Mouse (Mus musculus) E14TG2a.4 (cell line): ENCODE data around the gene Togaram1.

Source experiments
- H3K27me3 ChIP-seq: 2 replicates; pipeline ENCODE4 v1.6.1; 2014; ENCODE audit warnings: low read length, control low read depth; ENCODE audit not compliant: insufficient read depth
- H3K36me3 ChIP-seq: 2 replicates; pipeline ENCODE4 v1.6.1; 2014; ENCODE audit warnings: low read length, control low read depth; ENCODE audit not compliant: insufficient read depth
- H3K4me1 ChIP-seq: replicated peaks from 2 replicates; pipeline ENCODE4 v1.6.1; 2014; ENCODE audit warnings: low read depth, low read length, control low read depth
- H3K4me3 ChIP-seq: replicated peaks from 2 replicates; pipeline ENCODE4 v1.5.1; 2014; ENCODE audit warnings: mild to moderate bottlenecking, low read length
- H3K9me3 ChIP-seq: 2 replicates; pipeline ENCODE4 v1.6.1; 2014; ENCODE audit warnings: low read length, control low read depth
- CTCF ChIP-seq: conservative IDR thresholded peaks from 2 replicates; pipeline ENCODE4 v1.5.1; 2014; ENCODE audit warnings: low read length
- NANOG ChIP-seq: IDR thresholded peaks from 2 replicates; pipeline ENCODE4 v1.6.1; 2014; ENCODE audit warnings: borderline replicate concordance, low read length, mixed read lengths
- POU5F1 ChIP-seq: IDR thresholded peaks from 2 replicates; pipeline ENCODE4 v1.6.1; 2014; ENCODE audit warnings: low read length, borderline replicate concordance

Togaram1 gene

DNA sequence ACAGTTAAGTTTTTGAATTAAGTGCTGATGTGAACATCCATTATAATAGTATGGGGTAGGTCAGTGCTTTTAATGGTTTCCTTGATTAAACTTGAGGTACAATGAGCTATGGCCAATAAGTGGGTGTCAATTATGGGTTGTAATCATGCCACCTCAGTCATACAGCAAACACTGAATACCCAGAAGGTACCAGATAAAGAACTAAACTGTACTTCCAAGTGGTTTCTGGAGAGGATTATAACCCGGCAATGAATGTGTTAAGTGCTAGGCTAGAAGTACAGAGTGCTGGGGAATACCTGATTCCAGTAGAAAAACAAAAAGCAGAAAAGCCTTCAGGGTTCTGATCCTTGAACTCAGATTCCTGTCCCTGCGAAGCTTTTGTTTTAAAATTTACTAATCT lies 2.5 kb downstream of the Togaram1 start:
- H3K4me3 ChIP-seq: peak overlapping the region; percentile 95
- TF ChIP-seq POU5F1 (no peak), CTCF (no peak), NANOG (no peak)
- H3K9me3 ChIP-seq: peaks cover 19% of the 10 kb centered on the region
- H3K36me3 ChIP-seq: peaks cover 28% of the 10 kb centered on the region
- H3K4me1 ChIP-seq: peaks cover 31% of the 10 kb centered on the region
- H3K27me3 ChIP-seq: no peaks in the 10 kb centered on the region

DNA sequence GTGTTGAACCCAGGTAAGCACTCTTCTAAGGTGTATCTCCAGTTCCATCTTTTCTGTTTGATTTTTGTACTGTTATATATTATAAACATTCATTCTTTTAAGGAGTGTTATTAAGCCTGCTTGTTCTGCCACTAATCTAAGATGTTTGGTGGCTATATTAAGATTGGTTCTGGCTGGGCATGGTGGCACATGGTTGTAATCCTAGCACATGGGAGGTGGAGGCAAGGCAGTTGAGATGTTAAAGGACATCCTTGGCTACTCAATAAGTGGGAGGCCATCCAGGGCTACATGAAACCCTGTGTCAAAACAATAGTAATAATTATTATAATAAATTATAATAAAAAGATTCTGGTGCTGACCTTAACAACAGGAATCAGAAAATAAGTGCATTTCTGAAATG lies 5.8 kb downstream of the Togaram1 start:
- Histone ChIP-seq H3K36me3 (peaks cover 28% of the 10 kb centered on the region), H3K27me3 (no peaks in the 10 kb centered on the region), H3K4me1 (peaks cover 21% of the 10 kb centered on the region), H3K9me3 (peaks cover 18% of the 10 kb centered on the region), H3K4me3 (no peak overlapping the region)
- TF ChIP-seq CTCF: no peak

DNA sequence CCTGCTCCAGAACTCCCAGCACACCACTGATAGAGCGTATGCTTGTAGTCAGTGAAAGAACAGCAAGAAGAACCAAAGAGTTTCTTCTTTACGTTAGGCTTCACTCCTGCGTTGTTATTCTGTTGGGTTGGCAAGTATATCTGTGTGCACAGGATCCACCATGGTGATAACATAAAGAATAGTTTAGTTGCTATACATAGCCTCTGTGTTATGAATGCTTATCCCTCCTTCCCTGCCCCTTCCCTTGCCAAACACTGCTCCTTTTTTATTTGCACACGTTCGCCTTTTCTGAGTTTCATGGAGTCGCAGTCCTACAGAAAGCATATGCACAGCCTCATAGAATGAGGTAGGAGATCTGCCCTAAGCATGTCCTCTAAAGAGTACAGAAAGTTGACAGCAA lies 6.5 kb downstream of the Togaram1 start:
- TF ChIP-seq CTCF (no peak), NANOG (no peak), POU5F1 (no peak)
- Histone ChIP-seq H3K4me1 (peaks cover 21% of the 10 kb centered on the region), H3K27me3 (no peaks in the 10 kb centered on the region), H3K9me3 (peaks cover 12% of the 10 kb centered on the region), H3K4me3 (no peak overlapping the region), H3K36me3 (peaks cover 28% of the 10 kb centered on the region)

DNA sequence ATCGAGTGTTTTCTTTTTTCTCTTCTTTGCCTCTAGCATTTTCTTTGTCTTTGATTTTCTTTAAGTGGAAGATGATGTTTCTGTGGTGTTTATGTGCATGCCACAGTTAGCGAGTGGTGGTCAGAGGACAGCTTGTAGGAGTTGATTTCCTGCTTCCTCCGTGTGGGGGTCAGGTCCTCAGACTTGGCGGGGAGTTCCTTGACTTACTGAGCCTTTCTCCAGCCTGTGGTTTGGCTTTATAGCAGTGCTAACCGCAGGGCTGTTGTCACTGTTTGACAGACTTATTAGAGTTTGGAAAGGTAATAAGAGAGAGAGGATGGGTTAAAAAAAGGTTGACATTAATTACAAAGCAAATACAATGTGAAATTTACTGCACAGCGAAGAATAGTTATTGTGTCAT lies 10.0 kb downstream of the Togaram1 start:
- Histone ChIP-seq H3K9me3 (no peaks in the 10 kb centered on the region), H3K4me3 (no peak overlapping the region)
- TF ChIP-seq POU5F1 (no peak), NANOG (no peak), CTCF (no peak)

DNA sequence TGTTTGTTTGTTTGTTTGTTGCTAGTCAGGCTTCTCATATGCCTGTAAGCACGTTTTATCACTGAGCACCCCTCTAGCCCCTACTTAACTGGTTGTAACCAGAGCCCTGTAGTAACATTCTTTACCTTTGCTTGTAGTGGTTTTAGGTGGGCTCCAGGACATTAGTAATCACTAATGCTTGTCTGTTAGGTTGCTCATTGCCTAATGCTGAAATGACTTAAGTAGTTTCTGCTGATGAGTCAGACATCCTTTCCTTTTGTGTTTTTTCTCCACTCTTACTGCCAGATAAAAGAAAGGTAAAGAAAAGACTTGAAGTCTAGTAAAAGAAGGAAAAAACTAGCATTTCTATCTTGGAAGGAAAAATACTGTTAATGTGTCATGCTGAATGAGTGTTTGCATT lies 10.6 kb downstream of the Togaram1 start:
- no peaks in the 10 kb centered on the region for H3K27me3 ChIP-seq
- H3K4me3 ChIP-seq: no peak overlapping the region
- peaks cover 43% of the 10 kb centered on the region for H3K36me3 ChIP-seq
- no peaks in the 10 kb centered on the region for H3K9me3 ChIP-seq
- H3K4me1 ChIP-seq: no peaks in the 10 kb centered on the region
- TF ChIP-seq NANOG: no peak

More for the DNA sequence above, 10.0 kb downstream of the Togaram1 start:
- Histone ChIP-seq H3K36me3 (peaks cover 45% of the 10 kb centered on the region), H3K27me3 (no peaks in the 10 kb centered on the region), H3K4me1 (peaks cover 5% of the 10 kb centered on the region; the same call in 1 of the 2 replicates)

DNA sequence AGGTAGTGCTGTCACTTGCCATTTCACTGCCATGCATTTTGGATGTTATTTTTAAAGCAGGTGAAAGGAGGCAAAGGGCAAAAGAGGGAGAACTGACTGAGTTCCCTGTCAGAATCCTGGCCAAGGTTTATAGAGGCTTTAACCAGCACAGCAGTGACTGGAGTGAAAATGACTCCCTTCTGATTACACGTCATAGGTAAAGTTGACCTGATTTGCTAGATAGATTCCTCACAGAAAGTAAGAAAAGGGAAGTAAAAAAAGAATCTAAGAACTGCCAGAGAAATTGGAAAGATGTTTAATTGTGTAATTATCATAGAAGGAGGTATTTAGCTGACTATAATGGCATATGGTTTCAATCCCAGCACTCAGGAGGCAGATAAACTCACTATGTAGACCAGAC lies 11.9 kb downstream of the Togaram1 start:
- Histone ChIP-seq H3K4me1 (no peaks in the 10 kb centered on the region), H3K36me3 (peaks cover 52% of the 10 kb centered on the region), H3K4me3 (no peak overlapping the region), H3K9me3 (no peaks in the 10 kb centered on the region), H3K27me3 (no peaks in the 10 kb centered on the region)
- TF ChIP-seq CTCF: no peak
- TF ChIP-seq POU5F1: no peak
- TF ChIP-seq NANOG: no peak

DNA sequence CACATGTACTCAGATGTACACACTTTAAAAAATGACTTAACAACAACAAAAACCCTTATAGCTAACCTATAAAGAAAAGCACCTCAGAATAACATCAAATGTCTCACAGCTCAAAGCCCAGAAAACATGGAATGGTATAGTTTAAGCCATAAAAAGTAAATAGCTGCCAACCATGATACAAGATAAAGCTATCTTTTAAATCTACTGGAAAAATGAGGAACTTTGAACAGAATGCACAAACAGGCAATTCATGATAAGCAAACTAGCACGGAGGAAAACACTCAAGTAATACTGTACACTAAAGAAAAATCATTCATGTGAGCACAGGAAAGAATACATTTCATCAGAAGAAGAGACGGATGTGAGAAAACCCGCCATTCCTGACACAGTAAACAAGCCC lies 42.1 kb downstream of the Togaram1 start:
- H3K27me3 ChIP-seq: no peaks in the 10 kb centered on the region
- H3K9me3 ChIP-seq: no peaks in the 10 kb centered on the region
- H3K36me3 ChIP-seq: peaks cover 77% of the 10 kb centered on the region
- H3K4me1 ChIP-seq: no peaks in the 10 kb centered on the region
- H3K4me3 ChIP-seq: no peak overlapping the region
- TF ChIP-seq NANOG (no peak), CTCF (no peak), POU5F1 (no peak)

DNA sequence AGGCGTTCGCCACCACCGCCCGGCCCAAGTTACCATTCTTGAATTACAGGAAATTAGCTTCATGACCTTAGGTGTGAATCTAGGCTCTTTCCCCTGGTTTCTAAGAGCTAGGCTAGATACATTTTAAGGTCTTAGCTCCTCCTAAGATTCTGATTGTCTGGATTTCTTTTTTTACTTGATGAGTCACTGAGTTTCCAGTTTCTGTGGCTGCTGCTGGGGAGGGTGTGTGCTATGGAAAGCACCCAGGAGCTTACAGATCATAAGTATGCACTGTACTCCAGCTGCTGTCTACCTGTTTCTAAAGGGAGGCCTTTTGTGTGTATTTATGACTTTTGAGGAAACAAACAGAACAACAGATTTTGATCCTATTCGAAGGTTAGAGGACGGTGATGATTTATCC lies 57.2 kb downstream of the Togaram1 start:
- Histone ChIP-seq H3K4me3 (no peak overlapping the region), H3K9me3 (peaks cover 29% of the 10 kb centered on the region), H3K36me3 (peaks cover 25% of the 10 kb centered on the region), H3K27me3 (no peaks in the 10 kb centered on the region), H3K4me1 (no peaks in the 10 kb centered on the region)
- no peak for TF ChIP-seq NANOG
- TF ChIP-seq CTCF: no peak
- no peak for TF ChIP-seq POU5F1

DNA sequence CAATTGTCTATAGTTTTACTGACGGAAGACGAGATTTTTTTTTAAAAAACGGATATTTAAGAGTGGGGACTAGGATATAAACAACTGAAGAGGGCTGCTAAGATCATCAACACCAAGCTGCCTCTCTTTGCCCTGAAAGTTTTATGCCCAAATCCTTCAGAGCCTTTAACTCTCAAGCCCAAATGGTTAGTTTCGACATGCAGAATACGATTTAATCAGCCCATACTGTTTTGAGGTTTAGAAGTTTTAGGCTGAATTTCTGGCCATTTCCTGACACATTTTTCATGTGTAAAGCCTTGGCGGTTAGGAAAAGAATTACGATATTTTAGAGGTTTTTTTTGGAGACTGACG lies 70.2 kb downstream of the Togaram1 start:
- Histone ChIP-seq H3K27me3 (no peaks in the 10 kb centered on the region), H3K4me1 (peaks cover 14% of the 10 kb centered on the region), H3K4me3 (peak overlapping the region; percentile 82), H3K36me3 (no peaks in the 10 kb centered on the region), H3K9me3 (peaks cover 38% of the 10 kb centered on the region)
- no peak for TF ChIP-seq CTCF
- TF ChIP-seq POU5F1: no peak
- no peak for TF ChIP-seq NANOG
